Mouse (Mus musculus) embryonic fibroblast, embryonic 13.5 days (primary cell): ENCODE measurements at regions not wholly inside any gene's neighbourhood (a gene's known extent, or its start where the extent isn't known, plus 50 kb on each side); places are given as distances from the start of the nearest gene placed in this dataset.

Experiments
- H3K27ac ChIP-seq: 2 replicates; pipeline ENCODE4 v1.5.1; 2012; ENCODE audit warnings: low read length, control low read depth, inconsistent platforms; ENCODE audit not compliant: insufficient read depth
- H3K4me1 ChIP-seq: 2 replicates; pipeline ENCODE4 v1.6.1; 2011; ENCODE audit warnings: low read length; ENCODE audit not compliant: control insufficient read depth, insufficient read depth
- H3K4me3 ChIP-seq: 2 replicates; pipeline ENCODE4 v1.5.1; 2011; ENCODE audit warnings: mild to moderate bottlenecking, control low read depth, low read length; ENCODE audit not compliant: insufficient read depth
- CTCF ChIP-seq: IDR thresholded peaks from 2 replicates; pipeline ENCODE4 v1.5.1; 2011; ENCODE audit warnings: mild to moderate bottlenecking, control low read depth, low read length, moderate library complexity, borderline replicate concordance; ENCODE audit not compliant: insufficient read depth
- POLR2A ChIP-seq: IDR thresholded peaks from 2 replicates; pipeline ENCODE4 v1.6.1; 2011; ENCODE audit warnings: low read depth, mild to moderate bottlenecking, control low read depth, low read length, moderate library complexity

- H3K27ac ChIP-seq = peak overlapping the region; percentile 100
- no peak for TF ChIP-seq POLR2A
- no peak for TF ChIP-seq CTCF
- peaks cover 4% of the 10 kb centered on the region for H3K4me1 ChIP-seq
- no peak overlapping the region for H3K4me3 ChIP-seq
These were observed 285.2 kb downstream of the Cdh11 start for GRCm38 (mm10) chr8:102500202-102500601.

GRCm38 (mm10) chr8:102499091-102499490 lies 286.4 kb downstream of the Cdh11 start:
- Histone ChIP-seq H3K4me3 (no peak overlapping the region), H3K27ac (peak overlapping the region; percentile 100; the same call in 1 of the 2 replicates), H3K4me1 (peaks cover 5% of the 10 kb centered on the region)
- TF ChIP-seq CTCF = no peak
- no peak for TF ChIP-seq POLR2A

- Histone ChIP-seq H3K4me3 (no peak overlapping the region), H3K27ac (peak overlapping the region; percentile 42; the same call in 1 of the 2 replicates), H3K4me1 (peaks cover 5% of the 10 kb centered on the region)
- TF ChIP-seq CTCF = no peak
- no peak for TF ChIP-seq POLR2A
These were observed 288.3 kb downstream of the Cdh11 start for GRCm38 (mm10) chr8:102497160-102497559.

- TF ChIP-seq POLR2A (no peak), CTCF (no peak)
- H3K4me1 ChIP-seq = peaks cover 5% of the 10 kb centered on the region
These were observed 288.7 kb downstream of the Cdh11 start for GRCm38 (mm10) chr8:102496698-102497097.

GRCm38 (mm10) chr8:102496021-102496420 lies 289.4 kb downstream of the Cdh11 start:
- H3K27ac ChIP-seq = no peak overlapping the region
- H3K4me1 ChIP-seq = peaks cover 5% of the 10 kb centered on the region
- no peak for TF ChIP-seq CTCF
- TF ChIP-seq POLR2A = no peak
- H3K4me3 ChIP-seq = no peak overlapping the region

More at GRCm38 (mm10) chr8:102496698-102497097, 288.7 kb downstream of the Cdh11 start:
- no peak overlapping the region for H3K4me3 ChIP-seq
- no peak overlapping the region for H3K27ac ChIP-seq

GRCm38 (mm10) chr8:102491015-102491414 lies 294.4 kb downstream of the Cdh11 start:
- Histone ChIP-seq H3K4me3 (no peak overlapping the region), H3K27ac (no peak overlapping the region; the same call in 1 of the 2 replicates), H3K4me1 (peaks cover 2% of the 10 kb centered on the region; the same call in 1 of the 2 replicates)
- TF ChIP-seq CTCF = no peak
- TF ChIP-seq POLR2A = no peak

GRCm38 (mm10) chr8:102488284-102488683 lies 297.2 kb downstream of the Cdh11 start:
- Histone ChIP-seq H3K27ac (no peak overlapping the region), H3K4me3 (no peak overlapping the region), H3K4me1 (no peaks in the 10 kb centered on the region)
- TF ChIP-seq POLR2A (no peak), CTCF (no peak)

GRCm38 (mm10) chr8:102487796-102488195 lies 297.6 kb downstream of the Cdh11 start:
- Histone ChIP-seq H3K4me1 (no peaks in the 10 kb centered on the region), H3K4me3 (no peak overlapping the region), H3K27ac (no peak overlapping the region)
- TF ChIP-seq CTCF = no peak

GRCm38 (mm10) chr8:102475166-102475802 lies 310.2 kb downstream of the Cdh11 start:
- no peak overlapping the region for H3K4me3 ChIP-seq
- TF ChIP-seq POLR2A (no peak), CTCF (no peak)
- no peaks in the 10 kb centered on the region for H3K4me1 ChIP-seq
- no peak overlapping the region for H3K27ac ChIP-seq

GRCm38 (mm10) chr8:102474192-102474591 lies 311.2 kb downstream of the Cdh11 start:
- TF ChIP-seq CTCF (no peak), POLR2A (no peak)
- H3K4me3 ChIP-seq = no peak overlapping the region
- no peak overlapping the region for H3K27ac ChIP-seq
- H3K4me1 ChIP-seq = no peaks in the 10 kb centered on the region

GRCm38 (mm10) chr8:102471352-102471751 lies 314.1 kb downstream of the Cdh11 start:
- no peak overlapping the region for H3K27ac ChIP-seq
- no peak overlapping the region for H3K4me3 ChIP-seq
- TF ChIP-seq CTCF (no peak), POLR2A (no peak)
- no peaks in the 10 kb centered on the region for H3K4me1 ChIP-seq

- Histone ChIP-seq H3K4me1 (no peaks in the 10 kb centered on the region), H3K4me3 (no peak overlapping the region), H3K27ac (no peak overlapping the region)
- no peak for TF ChIP-seq CTCF
- TF ChIP-seq POLR2A = no peak
These were observed 322.8 kb downstream of the Cdh11 start for GRCm38 (mm10) chr8:102462601-102463000.
